Mouse (Mus musculus) midbrain, postnatal 0 days (tissue): ENCODE measurements around the gene Degs1. TPM values are rescaled to one million over a fixed set of nuclear protein-coding genes. Genes with fewer than 3 reads are reported as not detected.

ENCODE experiments used
- ATAC-seq: fragments of 200-750 bp; cut with Nextera tagmentation; 2 replicates; pipeline ENCODE4 v1.8.0; 2017; ENCODE audit warnings: moderate number of reproducible peaks, mild to moderate bottlenecking, moderate TSS enrichment, moderate library complexity; ENCODE audit not compliant: low FRiP score
- DNase-seq: peaks from one replicate; pipeline ENCODE4 v3.0.0-alpha.2; 2015; ENCODE audit warnings: low spot score
- H3K27ac ChIP-seq: fragments of 300-500 bp; sonication (generic); 2 replicates; pipeline ENCODE4 v1.5.1; 2014; ENCODE audit warnings: low read depth, mild to moderate bottlenecking, low read length, mixed read lengths
- H3K27me3 ChIP-seq: fragments of 300-500 bp; sonication (generic); 2 replicates; pipeline ENCODE4 v1.6.1; 2014; ENCODE audit warnings: low read length, control low read depth, mixed read lengths; ENCODE audit not compliant: insufficient read depth
- H3K36me3 ChIP-seq: fragments of 300-500 bp; sonication (generic); 2 replicates; pipeline ENCODE4 v1.6.1; 2014; ENCODE audit warnings: low read length, control low read depth, mixed read lengths; ENCODE audit not compliant: insufficient read depth
- H3K4me1 ChIP-seq: fragments of 300-500 bp; sonication (generic); 2 replicates; pipeline ENCODE4 v1.6.1; 2014; ENCODE audit warnings: mild to moderate bottlenecking, control low read depth, antibody characterized with exemption, low read length, mixed read lengths; ENCODE audit not compliant: insufficient read depth
- H3K4me2 ChIP-seq: fragments of 300-500 bp; sonication (generic); 2 replicates; pipeline ENCODE4 v1.6.1; 2014; ENCODE audit warnings: low read depth, mild to moderate bottlenecking, low read length, mixed read lengths; ENCODE audit not compliant: poor library complexity, severe bottlenecking
- H3K4me3 ChIP-seq: fragments of 300-500 bp; sonication (generic); 2 replicates; pipeline ENCODE4 v1.5.1; 2014; ENCODE audit warnings: low read depth, mild to moderate bottlenecking, low read length, moderate library complexity
- H3K9ac ChIP-seq: fragments of 300-500 bp; sonication (generic); replicated peaks from 2 replicates; pipeline ENCODE4 v1.6.1; 2014; ENCODE audit warnings: mild to moderate bottlenecking, low read length, moderate library complexity, mixed read lengths; ENCODE audit not compliant: poor library complexity, severe bottlenecking
- H3K9me3 ChIP-seq: fragments of 300-500 bp; sonication (generic); 2 replicates; pipeline ENCODE4 v1.6.1; 2016; ENCODE audit warnings: low read length, control low read depth
- CTCF ChIP-seq: IDR thresholded peaks from 2 replicates; pipeline ENCODE4 v1.5.1; 2016; ENCODE audit warnings: antibody characterized with exemption, mild to moderate bottlenecking
- WGBS: fragments of 180-500 bp; shearing (Covaris S2); extraction: QIAGEN DNeasy Blood & Tissue Kit; methylation state at CpG from one replicate; pipeline ENCODE4 v1.1.7; 2014; 5-methylcytosine and 5-hydroxymethylcytosine counted together
- polyA plus RNA-seq: library from polyadenylated mRNA; unstranded; fragments of >200 nt; fragmentation: Nextera tagmentation; extraction: Ambion mirVana; gene quantifications from 2 replicates; pipeline ENCODE4 v1.2.1, GENCODE M21; 2015
- total RNA-seq: library from RNA; depleted of rRNA; stranded (reverse); fragments of >200 nt; gene quantifications from 2 replicates; pipeline ENCODE4 v1.2.3, GENCODE M21; 2014

Degs1 gene
- total and polyA plus RNA-seq, 2 experiments from 2014 or later = 97.7 to 107 TPM

- TF ChIP-seq CTCF = no peak
- ATAC-seq = no peak
- WGBS = 93% methylated on average over 4 of the region's 4 CpGs
Observed at GRCm38 (mm10) chr1:182250734-182251133, 31.9 kb downstream of the Degs1 start.

GRCm38 (mm10) chr1:182249298-182249697 is 33.3 kb downstream of the Degs1 start:
- Histone ChIP-seq H3K27me3 (no peaks in the 10 kb centered on the region), H3K9me3 (no peaks in the 10 kb centered on the region), H3K27ac (no peak overlapping the region), H3K9ac (no peak overlapping the region), H3K4me3 (no peak overlapping the region), H3K4me2 (no peak overlapping the region), H3K4me1 (no peaks in the 10 kb centered on the region), H3K36me3 (no peaks in the 10 kb centered on the region)
- 51% methylated on average over 8 of the region's 8 CpGs for WGBS
- DNase-seq = no peak
- no peak for ATAC-seq
- no peak for TF ChIP-seq CTCF

More at GRCm38 (mm10) chr1:182250734-182251133, 31.9 kb downstream of the Degs1 start:
- no peak overlapping the region for H3K4me3 ChIP-seq
- no peaks in the 10 kb centered on the region for H3K9me3 ChIP-seq
- DNase-seq = no peak
- no peaks in the 10 kb centered on the region for H3K27me3 ChIP-seq
- H3K4me1 ChIP-seq = no peaks in the 10 kb centered on the region
- H3K4me2 ChIP-seq = no peak overlapping the region
- no peak overlapping the region for H3K27ac ChIP-seq
- H3K36me3 ChIP-seq = no peaks in the 10 kb centered on the region
- H3K9ac ChIP-seq = no peak overlapping the region

GRCm38 (mm10) chr1:182245003-182245402 is 37.6 kb downstream of the Degs1 start:
- 96% methylated on average over 5 of the region's 5 CpGs for WGBS

GRCm38 (mm10) chr1:182238056-182238703 is 44.4 kb downstream of the Degs1 start:
- H3K4me2 ChIP-seq = no peak overlapping the region
- H3K27me3 ChIP-seq = no peaks in the 10 kb centered on the region
- DNase-seq (no peak), ATAC-seq (no peak)
- no peak overlapping the region for H3K9ac ChIP-seq
- H3K9me3 ChIP-seq = no peaks in the 10 kb centered on the region
- TF ChIP-seq CTCF = no peak
- no peak overlapping the region for H3K4me3 ChIP-seq
- WGBS = 68% methylated on average over 7 of the region's 7 CpGs
- no peaks in the 10 kb centered on the region for H3K4me1 ChIP-seq
- H3K27ac ChIP-seq = no peak overlapping the region
- H3K36me3 ChIP-seq = no peaks in the 10 kb centered on the region

More at GRCm38 (mm10) chr1:182245003-182245402, 37.6 kb downstream of the Degs1 start:
- Histone ChIP-seq H3K4me3 (no peak overlapping the region), H3K36me3 (no peaks in the 10 kb centered on the region), H3K9me3 (no peaks in the 10 kb centered on the region), H3K4me2 (no peak overlapping the region), H3K27ac (no peak overlapping the region), H3K4me1 (no peaks in the 10 kb centered on the region), H3K27me3 (no peaks in the 10 kb centered on the region), H3K9ac (no peak overlapping the region)
- no peak for DNase-seq
- TF ChIP-seq CTCF = no peak
- no peak for ATAC-seq

- TF ChIP-seq CTCF = no peak
- Histone ChIP-seq H3K9me3 (no peaks in the 10 kb centered on the region), H3K36me3 (no peaks in the 10 kb centered on the region), H3K27me3 (no peaks in the 10 kb centered on the region), H3K27ac (no peak overlapping the region), H3K4me1 (no peaks in the 10 kb centered on the region), H3K4me3 (no peak overlapping the region), H3K4me2 (no peak overlapping the region), H3K9ac (no peak overlapping the region)
- peak; percentile 48 for DNase-seq
- no peak for ATAC-seq
- 75% methylated on average over 1 of the region's 1 CpGs for WGBS
Observed at GRCm38 (mm10) chr1:182237386-182237785, 45.2 kb downstream of the Degs1 start.

- ATAC-seq (no peak), DNase-seq (no peak)
- Histone ChIP-seq H3K9me3 (no peaks in the 10 kb centered on the region), H3K27me3 (no peaks in the 10 kb centered on the region), H3K4me3 (no peak overlapping the region), H3K36me3 (no peaks in the 10 kb centered on the region), H3K4me2 (no peak overlapping the region), H3K4me1 (no peaks in the 10 kb centered on the region), H3K9ac (no peak overlapping the region), H3K27ac (no peak overlapping the region)
- 89% methylated on average over 4 of the region's 4 CpGs for WGBS
- no peak for TF ChIP-seq CTCF
Observed at GRCm38 (mm10) chr1:182235174-182235573, 47.4 kb downstream of the Degs1 start.
